Mouse (Mus musculus) kidney, adult 2 months (tissue): ENCODE measurements at regions not wholly inside any gene's neighbourhood (a gene's known extent, or its start where the extent isn't known, plus 50 kb on each side); places are given as distances from the start of the nearest gene placed in this dataset.

Experiments
- DNase-seq: peaks from one replicate; pipeline ENCODE4 v3.0.0; 2021
- H3K27ac ChIP-seq: fragments of 200-500 bp; 2 replicates; pipeline ENCODE4 v1.5.1; 2012; ENCODE audit warnings: low read depth, low read length, control low read depth, inconsistent platforms; ENCODE audit not compliant: insufficient read depth
- H3K27me3 ChIP-seq: fragments of 200-500 bp; replicated peaks from 2 replicates; pipeline ENCODE4 v1.6.1; 2012; ENCODE audit warnings: mild to moderate bottlenecking, moderate library complexity, low read length, inconsistent platforms; ENCODE audit not compliant: control insufficient read depth, insufficient read depth
- H3K36me3 ChIP-seq: fragments of 200-500 bp; 2 replicates; pipeline ENCODE4 v1.6.1; 2012; ENCODE audit warnings: mild to moderate bottlenecking, moderate library complexity, low read length, inconsistent platforms; ENCODE audit not compliant: control insufficient read depth, insufficient read depth
- H3K4me1 ChIP-seq: fragments of 200-500 bp; 2 replicates; pipeline ENCODE4 v1.6.1; 2011; ENCODE audit warnings: low read length; ENCODE audit not compliant: control insufficient read depth, insufficient read depth
- H3K4me3 ChIP-seq: fragments of 200-500 bp; 2 replicates; pipeline ENCODE4 v1.5.1; 2011; ENCODE audit warnings: mild to moderate bottlenecking, low read depth, low read length, control low read depth; ENCODE audit not compliant: insufficient read depth
- CTCF ChIP-seq: fragments of 200-500 bp; conservative IDR thresholded peaks from 2 replicates; pipeline ENCODE4 v1.5.1; 2011; ENCODE audit warnings: low read depth, mild to moderate bottlenecking, control low read depth, low read length, moderate library complexity, mixed read lengths; ENCODE audit not compliant: insufficient read depth, insufficient read length
- POLR2A ChIP-seq: fragments of 200-500 bp; IDR thresholded peaks from one replicate; pipeline ENCODE4 v1.6.1; 2011; ENCODE audit warnings: low read depth, low read length, control low read depth
- WGBS: fragments of 180-500 bp; shearing (Covaris S2); methylation state at CpG from one replicate; pipeline ENCODE4 v1.1.7; 2018; 5-methylcytosine and 5-hydroxymethylcytosine counted together

DNA sequence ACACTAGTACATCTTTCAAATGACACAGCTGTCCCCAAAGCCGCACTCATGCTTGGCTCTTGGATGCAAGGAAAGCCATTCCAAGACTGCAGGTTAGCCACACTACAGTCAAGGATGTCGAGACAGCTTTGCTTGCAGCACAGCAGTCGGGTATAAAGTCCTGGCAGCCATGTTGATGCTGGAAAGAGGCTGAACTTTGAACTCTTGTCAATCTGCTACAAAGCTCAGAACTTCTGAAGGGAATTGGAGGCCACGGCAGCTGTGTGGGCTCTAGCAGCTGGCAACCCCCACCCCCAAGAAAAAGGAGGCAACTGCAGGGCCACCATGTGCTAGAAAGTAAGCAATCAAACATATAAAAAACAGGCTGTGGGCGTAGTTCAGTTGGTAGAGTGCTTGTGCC is 90.0 kb upstream of the Zcchc2 start:
- DNase-seq, result peak; percentile 17
- WGBS, result 63% methylated on average over 5 of the region's 5 CpGs
- H3K27me3 ChIP-seq, result no peaks in the 10 kb centered on the region
- H3K27ac ChIP-seq, result no peak overlapping the region
- no peaks in the 10 kb centered on the region for H3K36me3 ChIP-seq
- H3K4me1 ChIP-seq, result no peaks in the 10 kb centered on the region
- TF ChIP-seq POLR2A, result no peak
- no peak for TF ChIP-seq CTCF
- no peak overlapping the region for H3K4me3 ChIP-seq

DNA sequence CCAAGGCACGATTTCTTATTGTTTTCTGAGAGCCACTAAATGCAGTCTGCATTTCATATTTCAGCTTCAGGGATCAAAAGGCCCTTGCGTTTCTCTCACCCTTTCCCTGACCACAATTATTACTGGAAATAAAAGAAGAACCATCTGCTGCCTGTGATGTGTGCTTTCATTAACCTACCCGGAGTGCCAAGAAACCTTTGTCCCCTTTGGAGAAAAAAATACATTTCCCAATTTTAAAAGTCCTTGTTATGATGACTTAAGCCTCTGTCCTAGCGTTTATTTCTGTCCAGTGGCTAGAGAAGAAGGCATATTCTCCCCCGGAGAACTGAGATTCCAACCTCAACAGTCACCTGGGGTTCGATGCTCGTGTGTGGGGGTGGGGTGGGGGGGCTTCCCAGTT is 89.3 kb upstream of the Zcchc2 start:
- TF ChIP-seq CTCF (no peak), POLR2A (no peak)
- no peak overlapping the region for H3K27ac ChIP-seq
- no peaks in the 10 kb centered on the region for H3K36me3 ChIP-seq
- no peak overlapping the region for H3K4me3 ChIP-seq
- WGBS, result 47% methylated on average over 7 of the region's 7 CpGs
- no peaks in the 10 kb centered on the region for H3K27me3 ChIP-seq
- no peaks in the 10 kb centered on the region for H3K4me1 ChIP-seq
- no peak for DNase-seq

DNA sequence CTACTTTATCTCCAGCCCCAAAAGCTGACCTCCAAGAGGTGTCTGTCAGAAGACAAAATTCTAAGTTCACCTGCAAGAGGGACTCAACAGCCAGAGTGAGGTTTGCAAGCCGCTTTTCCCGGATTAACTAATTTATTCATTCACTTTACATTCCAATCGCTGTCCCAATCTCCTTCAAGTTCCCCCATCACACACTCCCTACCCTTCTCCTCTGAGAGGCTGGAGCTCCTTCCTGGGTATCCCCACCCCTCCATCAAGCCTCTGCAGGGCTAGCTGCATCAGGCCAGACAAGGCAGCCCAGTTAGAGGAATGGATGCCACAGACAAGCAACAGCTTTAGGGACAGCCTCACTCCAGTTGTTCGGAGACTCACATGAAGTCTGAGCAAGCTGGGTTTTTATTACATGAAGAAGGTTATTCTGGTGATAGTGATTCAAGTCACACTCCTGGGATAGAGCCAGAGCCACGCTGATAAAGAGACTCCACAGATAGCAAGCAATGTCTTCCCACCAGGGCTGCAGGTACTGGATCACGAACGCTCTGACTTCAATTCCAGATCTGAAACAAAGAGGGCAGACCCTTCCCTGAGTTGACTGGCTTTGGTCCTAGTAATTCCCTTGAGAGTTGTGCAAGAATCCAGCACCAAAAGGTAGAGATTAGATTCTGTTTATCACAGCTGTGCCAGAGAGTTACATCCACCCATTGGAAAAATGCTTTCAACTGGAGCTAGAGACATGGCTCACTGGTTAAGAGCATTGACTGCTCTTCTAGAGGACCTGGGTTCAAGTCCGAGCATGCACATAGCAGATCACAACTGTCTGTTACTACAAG is 86.7 kb upstream of the Zcchc2 start:
- TF ChIP-seq CTCF (no peak), POLR2A (no peak)
- 80% methylated on average over 8 of the region's 8 CpGs for WGBS
- Histone ChIP-seq H3K27me3 (no peaks in the 10 kb centered on the region), H3K4me3 (no peak overlapping the region), H3K4me1 (no peaks in the 10 kb centered on the region), H3K36me3 (no peaks in the 10 kb centered on the region), H3K27ac (no peak overlapping the region)
- DNase-seq, result no peak

DNA sequence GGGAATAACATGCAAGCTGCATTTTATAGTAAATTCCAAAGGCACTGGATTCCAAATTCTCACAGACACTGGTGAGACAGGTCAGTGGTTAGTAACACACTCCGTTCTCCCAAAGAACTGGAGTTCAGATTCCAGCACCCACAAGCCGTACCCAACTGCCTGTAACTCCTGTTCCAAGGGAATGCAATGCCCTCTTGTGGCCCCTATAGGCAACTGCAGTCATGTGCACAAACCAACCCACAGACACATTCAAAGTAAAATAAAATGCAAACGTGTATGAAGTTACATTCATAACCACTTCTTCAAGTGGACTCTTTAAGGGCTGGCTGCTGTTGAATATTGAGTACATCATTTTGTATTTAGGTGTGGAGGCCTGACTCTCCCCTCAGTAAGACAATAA is 85.5 kb upstream of the Zcchc2 start:
- Histone ChIP-seq H3K27ac (no peak overlapping the region), H3K4me1 (no peaks in the 10 kb centered on the region), H3K27me3 (no peaks in the 10 kb centered on the region), H3K36me3 (no peaks in the 10 kb centered on the region), H3K4me3 (no peak overlapping the region)
- WGBS, result 98% methylated on average over 3 of the region's 3 CpGs
- DNase-seq, result no peak
- TF ChIP-seq POLR2A (no peak), CTCF (peak; percentile 47)

DNA sequence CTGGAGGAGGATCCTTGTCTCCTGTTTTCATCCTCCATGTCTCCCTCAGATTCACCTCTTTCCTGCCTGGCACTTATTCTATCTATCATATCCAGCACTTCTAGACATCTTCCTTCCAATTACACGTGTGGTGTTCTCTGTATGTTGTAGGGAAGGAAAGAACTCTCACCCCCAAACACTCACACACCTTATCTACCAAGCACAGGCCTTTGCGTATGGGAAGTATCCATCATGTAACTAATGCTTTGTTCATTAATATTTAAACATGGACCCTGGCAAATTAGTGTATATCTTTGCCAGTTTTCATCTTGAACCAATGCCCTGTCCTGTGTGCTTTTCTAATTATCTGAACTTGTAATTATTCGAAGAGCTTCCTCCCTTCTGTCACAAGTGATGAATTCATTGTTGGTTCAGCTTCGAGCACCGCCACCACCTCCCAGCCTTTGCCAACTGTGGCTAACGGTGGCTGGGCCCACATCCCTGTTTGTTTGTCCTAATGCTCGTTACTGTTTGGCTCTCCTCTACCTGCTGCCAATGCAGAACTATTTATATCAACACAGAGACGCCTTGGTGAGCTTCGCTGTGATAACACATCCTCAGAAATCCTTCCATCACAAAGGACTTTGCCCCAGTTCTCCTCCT is 84.3 kb upstream of the Zcchc2 start:
- TF ChIP-seq POLR2A (no peak), CTCF (no peak)
- Histone ChIP-seq H3K27ac (no peak overlapping the region), H3K4me3 (no peak overlapping the region), H3K36me3 (no peaks in the 10 kb centered on the region), H3K4me1 (no peaks in the 10 kb centered on the region), H3K27me3 (no peaks in the 10 kb centered on the region)
- WGBS, result 50% methylated on average over 9 of the region's 9 CpGs
- no peak for DNase-seq

DNA sequence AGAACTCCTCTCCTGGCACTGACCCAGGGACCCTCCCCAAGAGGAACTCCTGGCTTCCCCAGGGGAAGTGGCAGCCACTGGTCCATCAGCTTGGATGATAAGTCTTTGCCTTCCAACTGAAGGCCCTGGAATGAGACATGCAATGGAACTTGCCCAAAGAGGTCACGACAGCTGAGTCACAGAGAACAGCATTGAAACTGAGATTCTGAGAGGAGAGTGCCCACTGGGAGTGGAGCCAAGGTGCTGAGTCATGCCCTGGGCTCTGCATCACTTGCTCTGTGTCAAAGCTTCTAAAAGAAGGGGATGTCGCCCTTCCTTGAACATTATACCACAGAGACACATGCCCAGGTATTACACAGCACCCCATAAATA is 83.8 kb upstream of the Zcchc2 start:
- H3K4me3 ChIP-seq, result no peak overlapping the region
- H3K36me3 ChIP-seq, result no peaks in the 10 kb centered on the region
- no peak for TF ChIP-seq POLR2A
- no peak for TF ChIP-seq CTCF
- no peaks in the 10 kb centered on the region for H3K27me3 ChIP-seq
- WGBS, result 34% methylated on average over 2 of the region's 2 CpGs
- DNase-seq, result peak; percentile 37
- no peak overlapping the region for H3K27ac ChIP-seq
- no peaks in the 10 kb centered on the region for H3K4me1 ChIP-seq
